Mouse (Mus musculus): ENCODE data around the gene Vmn2r65. TPM values are rescaled to one million over a fixed set of nuclear protein-coding genes. Genes with fewer than 3 reads are reported as not detected.

Gene Vmn2r65
- not detected for total RNA-seq (2022)

DNA sequence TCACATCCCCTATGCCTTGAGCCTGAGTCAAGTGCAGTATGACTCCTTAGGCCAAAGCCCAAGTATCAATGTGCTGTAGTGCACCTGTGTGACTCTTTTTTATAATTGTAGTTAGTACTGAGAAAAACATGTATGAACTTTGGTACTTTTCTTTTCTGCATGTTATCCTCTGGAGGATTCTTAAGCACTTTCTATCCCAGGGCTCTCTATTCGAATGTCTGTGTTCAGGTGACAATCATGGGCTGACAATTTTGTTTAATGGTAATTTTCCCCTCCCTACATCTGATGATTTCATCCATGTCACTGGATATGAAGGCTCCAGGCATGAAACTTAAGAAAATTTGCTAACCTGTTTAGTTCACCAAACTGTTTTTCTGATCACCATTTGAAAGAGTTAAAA lies at the start of gene Vmn2r65:
Gene Vmn2r65, minus strand, starts transcription at position 101 of the 400 bp plus-strand sequence.
- DNase-seq, result no peak

DNA sequence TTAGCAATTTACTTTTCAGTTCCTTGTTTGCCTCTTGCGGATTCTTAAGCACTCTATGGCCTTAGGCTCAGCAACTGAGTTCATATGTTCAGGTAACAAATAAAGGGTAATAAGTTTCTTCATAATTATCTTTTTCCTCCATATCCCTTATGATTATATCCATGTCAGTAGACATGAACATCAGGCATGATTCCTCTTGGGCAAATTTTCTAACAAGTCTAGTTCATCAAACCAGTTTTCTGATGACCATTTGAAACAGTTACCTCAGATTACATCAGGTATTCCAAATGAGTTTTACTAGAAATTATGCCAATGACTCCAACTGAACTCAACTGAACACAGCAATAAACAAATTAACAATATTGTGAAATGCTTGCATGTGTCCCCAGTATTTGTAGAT lies 48.3 kb upstream of the Vmn2r65 start, which contains the start of gene Vmn2r66:
Gene Vmn2r66, minus strand, starts transcription at position 101 of the 400 bp plus-strand sequence.
- no peak for DNase-seq

DNA sequence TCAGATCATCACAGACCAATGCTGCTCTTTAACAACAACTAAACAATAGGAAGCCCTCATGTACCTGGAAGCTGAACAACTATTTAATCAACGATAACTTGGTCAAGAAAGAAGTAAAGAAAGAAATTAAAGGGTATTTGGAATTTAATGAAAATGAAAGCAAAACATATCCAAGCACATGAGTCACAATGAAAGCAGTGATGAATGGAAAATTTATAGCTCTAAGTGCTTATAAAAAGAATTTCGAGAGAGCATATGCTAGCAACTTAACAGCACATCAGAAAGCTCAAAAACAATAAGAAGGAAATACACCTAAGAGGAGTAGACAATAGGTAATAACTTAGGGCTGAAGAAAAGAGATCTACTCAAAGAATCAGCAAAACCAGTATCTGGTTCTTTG lies 32.8 kb upstream of the Vmn2r65 start:
- DNase-seq, result no peak

Other genes with a start within 250 kb of the Vmn2r65 start
- not detected for gene Olfr291, start 110.6 kb downstream of the Vmn2r65 start, total RNA-seq (2022)
- not detected for gene Vmn2r66, start 48.2 kb upstream of the Vmn2r65 start, total RNA-seq (2022)
- not detected for gene Vmn2r67, start 191.9 kb upstream of the Vmn2r65 start, total RNA-seq (2022)

All from adrenal gland, adult 8-10 months (tissue).